Mouse (Mus musculus): ENCODE results near the gene Prkcsh.
A peak's percentile ranks its signal among the peaks of the same experiment; 100 is the strongest.

Prkcsh gene

DNA sequence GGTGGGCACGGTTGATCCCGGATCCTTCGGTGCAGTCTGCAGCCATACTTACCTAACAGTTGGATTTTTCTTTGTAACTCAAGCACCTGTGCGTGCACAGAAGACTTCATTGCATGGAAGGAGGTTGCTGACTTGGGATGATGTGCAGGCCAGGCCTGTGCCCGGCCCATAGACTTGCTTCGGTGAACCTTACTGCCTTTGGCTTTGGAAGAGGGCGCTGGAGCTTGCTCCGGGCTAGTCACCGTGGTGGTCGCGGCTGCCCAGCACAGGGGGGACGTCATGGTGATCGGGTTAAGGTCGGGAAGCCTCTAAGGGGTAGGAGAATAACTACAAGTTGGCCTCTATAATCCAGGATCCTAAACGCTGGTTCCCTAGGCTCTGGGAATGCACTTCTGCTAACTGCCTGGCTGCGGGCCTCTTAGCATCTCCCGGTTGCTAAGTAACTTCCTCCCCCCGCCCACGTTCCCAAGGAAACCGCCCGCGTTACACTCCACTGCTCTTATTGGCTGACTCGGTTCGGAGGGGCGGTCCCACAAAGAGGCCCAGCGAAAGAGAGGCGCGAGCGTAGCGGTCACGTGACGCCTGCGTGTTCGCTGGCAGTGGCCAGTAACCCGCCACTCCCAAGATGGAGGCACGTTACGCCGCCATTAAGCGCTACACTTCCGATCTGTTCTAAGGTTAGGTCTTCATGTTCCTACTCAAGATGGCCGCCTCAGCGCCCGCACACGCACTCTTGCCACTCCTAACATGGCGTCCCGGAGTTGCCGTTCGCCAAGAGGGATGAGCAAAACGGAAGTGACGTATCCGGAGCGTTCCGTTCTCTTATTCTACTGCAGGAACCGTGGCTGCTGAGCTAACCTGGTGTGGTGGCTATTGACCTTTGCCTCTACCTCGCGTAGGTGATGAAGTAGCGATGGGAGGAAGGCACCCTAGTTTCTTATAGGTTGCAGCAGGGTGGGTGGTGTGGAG is at the start of gene Prkcsh, which contains the start of gene Ccdc151:
Gene Prkcsh (plus strand): TSS at position 613 of the 969 bp plus-strand sequence.
Gene Ccdc151 (minus strand): TSS at position 441 of the 969 bp plus-strand sequence.
- peak; percentile 93 for ATAC-seq (ENCODE audit: low TSS enrichment)

DNA sequence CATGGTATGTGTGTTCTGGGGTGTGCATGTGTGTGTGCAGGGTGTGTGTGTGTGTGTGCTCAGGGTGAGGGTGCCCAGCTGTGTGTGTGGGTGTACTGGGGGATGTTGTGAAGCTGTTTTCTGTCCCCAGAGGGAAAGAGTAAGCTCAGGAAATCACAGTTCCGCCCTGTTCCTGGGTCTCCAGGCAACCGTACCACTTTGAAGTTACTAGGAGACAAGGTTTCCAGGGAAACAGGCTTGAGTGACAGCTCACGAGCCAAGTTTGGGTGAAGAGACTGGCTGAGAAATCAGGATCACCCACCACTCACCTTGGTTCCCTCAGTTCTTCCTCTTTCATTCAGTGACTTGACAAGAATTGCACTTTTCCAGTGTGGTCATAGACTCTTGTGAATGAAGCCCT is 49.0 kb upstream of the Prkcsh start:
- ATAC-seq (ENCODE audit: low TSS enrichment): peak; percentile 28

DNA sequence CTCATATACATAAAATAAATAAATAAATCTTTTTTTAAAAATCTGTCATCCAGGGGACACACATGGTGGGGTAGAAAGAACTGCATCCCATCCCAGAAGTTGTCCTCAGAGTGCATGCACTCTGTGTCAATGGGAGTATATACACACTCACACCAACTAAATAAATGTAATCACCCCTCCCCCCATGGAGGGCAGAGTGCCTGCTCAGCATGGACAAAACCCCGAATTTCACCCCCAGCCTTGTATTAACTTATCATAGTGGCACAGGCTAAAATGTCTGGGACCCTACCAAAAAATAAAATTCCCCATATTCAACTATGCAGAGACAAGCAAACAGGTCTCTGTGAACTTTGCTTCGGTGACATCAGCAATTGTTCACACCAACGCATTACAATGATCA is 48.0 kb upstream of the Prkcsh start:
- no peak for ATAC-seq (ENCODE audit: low TSS enrichment)

DNA sequence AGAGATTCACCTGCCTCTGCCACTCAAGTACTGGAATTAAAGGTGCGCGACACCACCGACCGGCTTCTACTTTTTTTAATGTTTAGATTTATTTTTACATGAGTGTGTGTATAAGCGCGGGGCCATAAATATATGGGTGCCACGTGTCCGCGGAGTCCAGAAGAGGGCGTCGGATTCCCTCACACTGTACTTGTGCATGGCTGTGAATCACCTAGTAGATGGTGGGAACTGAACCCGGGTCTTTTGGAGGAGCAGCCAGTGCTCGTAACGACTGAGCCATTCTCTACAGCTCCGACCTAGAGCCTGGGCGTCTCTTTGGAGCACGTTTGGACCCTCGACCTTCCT is 47.4 kb upstream of the Prkcsh start:
- ATAC-seq (ENCODE audit: low TSS enrichment): peak; percentile 22

DNA sequence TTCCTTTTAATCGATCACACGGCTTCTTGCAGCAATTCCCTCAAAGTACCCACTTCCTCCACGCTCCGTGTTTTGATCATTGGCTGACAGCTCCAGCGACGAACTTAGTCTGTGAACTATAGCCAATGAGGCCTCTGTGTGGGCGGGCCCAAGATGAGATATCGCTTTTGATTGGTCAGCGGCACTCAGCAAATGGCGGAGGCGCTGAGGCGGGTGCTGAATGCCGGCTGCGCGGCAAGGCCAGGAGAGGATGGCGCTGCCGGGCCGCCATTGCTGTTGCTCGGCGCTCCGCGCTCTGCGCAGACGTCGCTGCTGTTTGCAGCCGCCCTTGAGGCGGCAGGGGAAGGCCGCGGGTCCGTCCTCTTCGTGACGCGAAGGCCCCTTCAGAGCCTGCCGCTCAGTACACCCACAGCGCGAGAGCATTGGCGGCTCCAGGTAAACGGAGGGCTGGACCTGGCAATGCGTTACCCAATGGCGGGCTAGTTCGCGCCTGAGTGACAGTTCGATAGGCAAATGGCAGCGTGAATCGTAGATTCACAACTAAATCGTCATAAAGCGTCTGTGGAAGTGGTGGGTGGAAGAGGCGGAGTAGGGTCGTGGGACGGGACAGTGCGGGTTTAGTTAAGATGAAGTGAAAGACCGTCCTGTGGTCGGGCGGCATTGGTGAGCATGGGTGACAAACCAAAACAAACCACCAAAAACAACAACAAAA is 46.9 kb upstream of the Prkcsh start, which contains the start of gene Swsap1:
Gene Swsap1 (plus strand): TSS at position 186 of the 712 bp plus-strand sequence.
- ATAC-seq (ENCODE audit: low TSS enrichment): peak; percentile 90

DNA sequence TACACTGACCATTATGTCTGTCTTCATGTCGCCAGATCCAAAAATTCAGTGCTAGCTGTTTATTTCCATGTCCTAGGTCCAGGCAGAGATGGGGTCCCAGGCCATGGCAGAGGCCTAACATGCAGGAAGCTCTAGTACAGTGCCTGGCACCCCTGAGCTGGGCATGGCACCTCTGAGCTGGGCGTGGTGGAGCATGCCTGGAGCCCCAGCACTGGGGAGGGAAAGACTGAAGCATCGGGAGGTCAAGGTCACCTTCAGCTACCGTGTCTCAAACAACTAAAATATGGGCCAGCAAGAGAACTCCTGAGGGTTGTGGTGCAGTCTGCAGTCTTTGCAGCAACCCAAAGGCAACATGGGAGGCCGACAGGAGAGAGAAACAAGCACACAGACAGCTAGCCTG is 44.2 kb upstream of the Prkcsh start:
- ATAC-seq (ENCODE audit: low TSS enrichment): no peak

DNA sequence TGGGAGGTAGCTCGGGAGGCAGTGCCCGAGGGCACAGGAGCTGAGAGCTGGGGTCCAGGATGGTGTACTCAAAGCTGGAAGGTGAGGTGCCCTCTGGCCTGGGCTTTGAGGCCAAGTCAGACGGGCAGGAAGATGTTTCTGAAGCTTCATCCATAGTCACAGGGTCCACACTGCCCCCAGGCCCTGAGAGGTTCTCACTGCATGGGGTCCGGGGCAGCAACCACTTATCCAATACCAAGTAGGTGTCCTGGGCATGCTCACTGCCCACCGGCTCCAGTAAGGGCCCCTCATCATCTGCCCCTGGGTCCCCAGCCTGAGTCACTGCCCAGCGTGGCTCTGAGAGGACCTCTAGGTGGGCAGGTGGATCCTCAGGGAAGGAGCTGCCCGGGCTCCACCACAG is 43.4 kb upstream of the Prkcsh start:
- no peak for ATAC-seq (ENCODE audit: low TSS enrichment)

DNA sequence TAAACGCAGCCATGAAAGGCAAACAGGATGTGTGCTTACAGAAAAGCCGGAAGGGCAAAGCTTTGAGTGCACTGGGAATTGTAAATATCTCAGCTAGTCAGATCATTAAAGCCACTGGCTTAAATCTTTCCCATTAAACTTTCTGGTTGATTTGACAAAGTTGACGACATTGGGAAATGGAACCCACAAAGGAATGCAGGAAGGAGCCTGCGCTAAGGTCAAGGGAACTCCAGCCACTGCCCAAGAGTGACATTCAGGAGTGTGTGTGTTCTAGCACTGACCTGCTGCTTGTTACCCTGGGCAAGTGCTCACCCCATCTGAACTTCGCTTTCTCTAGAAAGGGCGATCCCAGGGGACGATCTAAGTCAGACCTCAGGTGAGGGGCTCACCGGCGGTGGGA is 42.5 kb upstream of the Prkcsh start:
- no peak for ATAC-seq (ENCODE audit: low TSS enrichment)

DNA sequence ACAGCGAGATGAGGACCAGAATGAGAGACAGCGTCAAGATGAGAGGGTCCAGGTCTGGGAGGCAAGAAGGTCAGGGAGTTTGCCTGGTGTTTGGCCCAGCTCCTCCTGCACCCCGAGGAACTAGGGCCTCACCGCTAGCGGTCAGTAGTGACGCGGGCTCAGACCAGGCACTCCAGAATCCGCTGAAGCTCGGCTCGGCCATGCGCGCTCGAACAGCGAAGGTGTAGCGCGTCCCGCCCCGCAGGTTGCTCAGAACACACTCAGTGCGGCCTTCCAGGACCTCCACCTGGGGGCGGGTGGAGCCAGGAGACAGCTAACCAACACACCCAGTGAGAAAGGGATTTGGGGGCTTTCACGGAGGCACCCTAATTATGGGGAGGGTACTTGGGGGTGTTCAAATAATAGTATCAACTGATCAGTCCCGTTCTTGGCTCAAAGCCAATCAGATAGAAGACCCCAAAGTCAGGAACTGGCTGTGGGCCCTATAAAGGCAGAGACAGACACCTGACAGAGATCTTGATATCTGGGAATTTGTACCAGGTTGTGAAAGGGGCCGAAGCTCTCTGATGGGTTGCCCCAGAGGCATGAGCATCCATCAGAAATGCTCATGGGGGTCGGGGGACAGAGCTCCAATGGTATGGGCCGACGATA is 41.9 kb upstream of the Prkcsh start:
- no peak for ATAC-seq (ENCODE audit: low TSS enrichment)

DNA sequence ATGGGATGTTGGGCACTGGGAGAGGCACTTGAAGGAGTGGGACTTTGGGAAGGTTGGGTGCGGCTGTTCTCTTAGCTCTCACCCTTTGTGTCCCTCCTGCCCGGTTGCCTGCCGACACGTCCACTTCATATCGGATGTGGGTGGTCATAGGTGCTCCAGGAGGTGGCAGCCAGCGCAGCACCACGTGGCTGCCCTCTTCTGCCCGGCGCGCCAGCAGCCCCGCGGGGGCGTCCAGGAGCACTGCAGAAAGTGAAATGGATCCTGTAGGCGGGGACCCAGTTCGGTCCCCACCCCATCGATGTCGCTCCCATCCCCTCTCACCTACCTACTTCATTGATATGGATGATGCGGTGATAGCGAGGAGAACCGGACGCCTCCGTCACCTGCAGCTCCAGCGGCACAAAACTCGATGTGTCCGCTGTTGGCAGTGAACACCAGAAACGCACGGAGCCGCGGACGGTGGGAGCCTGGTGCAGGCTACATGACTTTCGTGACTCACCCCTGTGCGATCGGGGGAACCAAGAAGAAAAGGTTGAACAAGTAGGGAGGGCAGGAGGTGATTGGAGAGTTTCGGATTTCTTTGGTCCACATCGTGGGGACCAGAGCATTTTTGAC is 41.1 kb upstream of the Prkcsh start:
- ATAC-seq (ENCODE audit: low TSS enrichment): peak; percentile 8

DNA sequence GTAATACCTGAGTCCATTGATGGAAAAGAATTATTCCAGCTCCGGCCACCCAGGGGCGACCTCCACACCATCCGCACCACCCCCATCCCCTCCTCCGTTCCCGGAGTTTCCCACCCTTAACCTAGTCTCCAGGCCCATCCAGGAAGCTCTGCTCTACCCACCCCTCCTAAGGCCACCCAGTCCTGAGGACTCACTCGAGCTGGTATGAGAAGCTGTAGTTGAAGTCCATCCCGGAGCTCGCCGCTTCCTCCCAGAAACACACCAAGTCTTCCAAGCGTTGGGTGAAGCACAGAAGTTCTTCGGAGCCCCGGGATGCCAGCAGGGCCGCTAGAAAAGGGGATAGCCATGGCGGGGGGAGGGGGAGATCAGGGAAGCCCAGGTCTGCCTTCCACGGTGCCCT is 40.6 kb upstream of the Prkcsh start:
- peak; percentile 11; the same call in 1 of the 2 replicates for ATAC-seq (ENCODE audit: low TSS enrichment)

DNA sequence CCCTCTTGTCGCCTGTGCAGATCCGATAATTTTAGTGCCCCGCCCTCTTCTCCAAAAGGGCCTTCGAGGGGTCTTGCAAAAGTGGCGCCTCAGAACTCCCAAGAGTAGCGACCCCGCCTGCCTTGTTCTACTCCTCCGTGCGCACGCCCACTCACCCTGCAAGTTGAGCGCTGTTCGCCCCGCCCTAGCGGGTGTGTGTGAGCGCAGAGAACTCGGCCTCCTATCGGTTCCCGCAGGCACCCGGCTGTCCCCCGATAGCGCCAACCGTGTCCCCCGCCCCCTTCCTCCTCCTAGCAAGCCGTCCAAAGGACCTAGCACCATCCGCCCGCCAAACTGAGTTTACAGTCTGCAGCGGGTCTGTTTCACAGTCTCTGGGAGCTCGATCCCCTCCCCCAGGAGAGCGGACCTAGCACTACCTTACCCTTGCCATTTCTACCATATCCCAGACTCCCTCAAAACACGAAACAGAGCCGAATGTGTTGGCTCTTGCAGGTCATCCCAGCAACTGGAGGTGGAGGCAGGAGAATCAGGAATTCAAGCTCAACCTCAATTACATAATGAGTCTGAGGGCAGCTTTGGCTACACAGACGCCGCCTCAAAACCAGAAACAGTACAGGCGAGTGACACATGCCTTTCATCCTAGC is 40.1 kb upstream of the Prkcsh start:
- peak; percentile 72 for ATAC-seq (ENCODE audit: low TSS enrichment)

DNA sequence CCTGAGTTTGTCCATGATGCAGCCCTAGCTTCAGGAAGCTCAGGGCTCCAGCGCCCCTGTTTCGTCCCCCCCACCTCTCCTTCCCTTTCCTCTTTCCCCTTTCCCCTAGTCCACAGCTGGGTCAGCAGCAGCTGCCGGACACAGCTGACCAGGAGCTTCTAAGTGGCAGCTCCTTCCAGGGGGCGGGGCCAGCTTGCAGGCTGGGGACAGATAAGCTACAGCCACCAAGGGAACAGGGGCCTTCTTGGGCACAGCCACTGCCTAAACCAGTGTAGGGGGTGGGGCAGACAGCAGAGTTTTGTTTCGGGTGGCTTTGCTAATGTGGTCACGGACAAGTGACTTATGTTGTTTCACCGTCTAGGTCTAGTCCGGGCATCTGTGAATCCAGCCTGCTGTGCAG is 39.2 kb upstream of the Prkcsh start, which contains the start of gene Epor:
Gene Epor (minus strand): TSS at position 90 of the 400 bp plus-strand sequence.
- no peak for ATAC-seq (ENCODE audit: low TSS enrichment)

DNA sequence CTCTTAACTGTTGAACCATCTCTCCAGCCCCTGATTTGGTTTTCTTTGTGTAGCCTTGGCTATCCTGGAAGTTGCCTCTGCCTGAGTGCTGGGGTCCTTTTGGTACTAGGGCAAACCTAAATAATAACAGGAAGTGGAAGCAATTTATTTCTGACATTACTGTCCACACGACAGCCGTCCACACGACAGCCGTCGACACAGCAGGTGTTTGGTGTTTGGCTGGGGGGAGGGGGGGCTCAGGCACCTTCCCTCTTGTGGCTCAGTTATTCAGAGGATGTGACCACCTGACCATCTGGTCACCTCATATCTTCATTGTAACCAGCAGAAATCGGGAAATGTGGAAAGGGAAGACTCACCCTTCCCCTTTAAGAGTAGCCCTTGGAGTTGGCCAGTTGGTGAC is 33.7 kb upstream of the Prkcsh start:
- ATAC-seq (ENCODE audit: low TSS enrichment): no peak

DNA sequence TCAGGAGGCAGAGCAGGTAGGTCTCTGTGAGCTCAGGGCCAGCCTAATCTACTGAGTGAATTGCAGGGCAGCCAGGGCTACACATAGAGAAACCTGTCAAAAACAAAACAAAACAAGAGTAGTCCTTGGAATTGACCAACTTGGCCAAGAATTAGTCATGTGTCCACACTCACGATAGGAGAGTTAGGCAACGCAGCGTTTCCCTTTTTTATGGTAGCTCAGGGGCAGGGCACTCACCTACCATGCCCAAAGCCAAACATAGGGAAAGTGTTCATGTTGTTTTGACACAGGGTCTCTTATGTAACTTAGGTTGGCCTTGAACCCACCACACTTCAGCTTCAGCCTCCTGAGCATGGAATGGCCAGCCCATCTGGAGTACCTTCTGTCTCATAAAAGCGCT is 33.3 kb upstream of the Prkcsh start:
- no peak for ATAC-seq (ENCODE audit: low TSS enrichment)

DNA sequence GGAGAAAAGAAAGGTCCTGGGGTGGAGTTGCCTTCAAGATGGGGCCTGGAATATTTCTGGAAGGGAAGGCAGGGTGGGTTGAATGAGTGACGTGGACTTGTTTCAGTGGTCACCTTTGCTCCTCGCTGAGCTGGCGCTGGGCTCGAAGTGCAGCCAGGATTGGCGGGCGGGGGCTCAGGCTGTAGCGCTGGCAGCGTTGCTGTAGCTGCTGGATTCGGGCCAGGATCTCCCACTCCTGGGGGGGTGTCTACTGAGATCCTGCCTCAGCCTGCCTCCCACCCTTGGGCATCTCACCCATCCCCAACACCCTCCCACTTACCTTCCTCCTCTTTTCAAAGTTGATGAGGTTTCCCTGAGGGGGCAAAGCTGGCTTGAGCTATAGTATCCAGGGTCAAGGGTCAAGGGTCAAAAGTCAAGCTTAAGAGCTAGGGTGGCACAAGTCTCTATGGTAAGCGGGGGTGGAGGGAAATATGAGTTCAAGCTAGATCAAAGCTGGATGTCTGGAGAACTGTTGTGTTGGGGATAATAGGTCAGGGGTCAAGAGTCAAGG is 25.9 kb upstream of the Prkcsh start:
- no peak for ATAC-seq (ENCODE audit: low TSS enrichment)

DNA sequence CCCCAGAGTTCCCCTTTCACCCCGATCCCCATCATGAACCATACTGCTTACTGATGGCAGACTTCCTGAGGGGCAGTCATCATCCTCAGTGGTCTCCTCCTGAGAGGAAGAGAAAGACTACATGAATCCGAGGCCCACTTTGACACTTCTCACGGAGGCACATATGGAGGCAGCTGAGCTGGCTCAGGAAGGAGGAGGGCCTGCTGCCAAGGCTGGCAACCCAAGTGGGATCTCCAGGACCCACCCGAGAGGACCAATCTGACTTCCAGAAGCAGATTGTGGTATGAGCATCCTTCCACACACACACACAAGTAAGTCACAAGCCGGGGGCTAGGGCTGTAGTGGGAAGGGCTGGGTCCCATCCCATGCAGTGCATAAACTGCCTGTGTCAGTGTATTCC is 25.3 kb upstream of the Prkcsh start:
- ATAC-seq (ENCODE audit: low TSS enrichment): no peak

DNA sequence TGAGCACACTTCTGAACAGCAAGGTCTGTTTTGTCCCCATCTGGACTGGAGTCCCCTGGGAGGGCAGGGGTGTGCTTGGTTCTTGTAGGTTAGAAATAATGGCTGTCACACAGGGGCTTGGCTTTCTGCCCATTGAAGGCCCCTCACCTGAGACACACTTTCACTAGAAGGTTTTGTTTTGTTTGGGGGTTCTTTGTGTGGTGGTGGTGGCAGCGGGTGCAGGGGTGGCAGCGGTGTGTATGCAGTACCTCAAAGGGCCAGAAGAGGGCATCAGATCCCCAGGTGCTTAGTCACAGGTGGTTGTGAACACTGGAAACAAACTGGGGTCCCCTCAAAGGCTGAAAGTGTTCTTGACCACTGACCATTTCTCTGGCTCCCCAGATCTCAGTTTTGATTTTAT is 24.6 kb upstream of the Prkcsh start:
- no peak for ATAC-seq (ENCODE audit: low TSS enrichment)

DNA sequence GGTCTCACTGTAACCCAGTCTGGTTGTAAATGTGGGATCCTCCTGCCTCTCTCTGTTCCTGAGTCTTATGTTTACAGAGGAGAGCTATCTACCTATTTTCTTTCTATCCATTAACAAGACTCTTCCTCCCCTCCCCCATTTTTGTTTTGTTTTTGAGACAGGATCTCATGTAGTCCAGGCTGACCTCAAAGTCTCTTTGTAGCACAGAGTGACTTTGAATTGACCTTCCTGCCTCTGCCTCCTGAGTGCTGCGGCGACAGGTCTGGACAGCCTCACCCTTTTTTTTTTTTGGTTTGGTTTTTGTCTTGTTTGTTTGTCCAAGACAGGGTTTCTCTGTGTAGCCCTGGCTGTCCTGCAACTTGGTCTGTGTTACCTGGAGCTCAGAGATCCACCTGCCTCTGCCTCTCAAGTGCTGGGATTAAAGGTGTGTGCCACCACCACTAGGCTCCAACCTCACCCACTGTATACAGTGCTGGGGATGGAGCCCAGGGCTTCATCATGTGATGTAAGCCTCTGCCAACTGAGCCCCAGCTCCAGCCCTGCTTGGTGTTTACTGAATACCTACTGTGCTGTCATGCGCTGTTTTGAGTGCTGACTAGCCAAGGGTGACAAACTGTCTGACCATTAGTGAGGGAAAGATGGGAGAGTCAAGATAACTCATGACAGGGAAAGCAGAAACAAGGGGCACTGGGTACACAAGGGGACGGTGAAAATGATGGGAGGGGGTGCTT is 24.0 kb upstream of the Prkcsh start:
- ATAC-seq (ENCODE audit: low TSS enrichment): no peak

DNA sequence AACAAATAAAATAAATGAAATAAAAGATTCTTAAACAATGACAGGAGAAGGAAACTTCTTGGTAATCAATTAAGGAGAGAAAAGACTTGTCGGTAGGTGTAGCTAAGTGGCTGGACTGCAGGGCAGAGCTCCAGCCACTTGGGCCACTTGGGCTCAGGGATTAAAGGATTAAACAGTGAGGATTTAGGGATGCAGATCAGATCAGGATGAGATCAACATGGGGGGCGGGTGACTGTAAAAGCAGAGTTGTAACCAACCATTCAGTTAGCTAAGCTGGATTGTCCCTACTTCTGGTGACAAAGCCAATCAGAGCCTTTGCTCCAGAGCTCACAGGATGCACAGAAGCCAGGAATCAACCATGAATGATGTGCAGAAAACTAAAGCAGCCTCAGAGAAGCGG is 18.7 kb upstream of the Prkcsh start:
- no peak for ATAC-seq (ENCODE audit: low TSS enrichment)

Measured in frontal cortex, adult (tissue).